Mouse (Mus musculus): ENCODE results near the gene Mrpl45. TPM values are rescaled to one million over a fixed set of nuclear protein-coding genes. Genes with fewer than 3 reads are reported as not detected.
"Not testable (repeated sequence)": the region's sequence is repeated elsewhere in the genome, so short reads cannot be mapped to it uniquely, and the experiment has no call there.

Gene Mrpl45
- polyA plus RNA-seq, 1 experiment from 2014 or later = 58.4 TPM

DNA sequence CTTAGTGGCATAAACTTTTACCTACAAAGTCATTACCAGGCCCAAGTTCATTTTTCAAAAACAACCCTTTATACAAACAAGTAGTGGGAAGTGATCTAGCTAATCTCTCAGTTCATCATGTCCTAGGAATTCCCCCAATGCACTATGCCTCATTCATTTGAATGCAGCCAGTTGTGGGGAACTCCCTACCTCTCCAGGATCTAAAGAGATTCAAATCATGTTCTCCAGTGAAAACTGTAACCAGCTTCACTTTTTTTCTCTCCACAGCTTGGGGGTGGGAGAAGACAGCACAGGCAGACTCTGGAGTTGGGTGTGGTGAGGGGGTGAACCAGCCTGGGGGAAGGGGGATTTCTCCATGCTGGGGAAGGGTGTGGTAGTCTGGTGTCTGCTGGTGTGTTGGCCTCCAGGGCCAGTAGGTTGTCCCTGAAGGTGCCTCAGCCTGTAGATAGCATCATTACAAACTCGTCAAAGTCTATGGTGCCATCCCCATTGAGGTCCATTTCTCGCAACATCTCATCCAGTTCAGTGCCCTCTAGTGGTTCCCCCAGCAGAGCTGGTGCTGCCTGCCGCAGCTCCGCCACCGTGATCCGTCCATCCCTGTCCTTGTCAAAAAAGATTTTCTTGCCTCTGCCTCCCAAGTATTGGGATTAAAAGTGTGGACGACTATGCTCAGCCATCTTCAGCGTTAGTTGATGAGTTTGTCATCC is 6.5 kb downstream of the Mrpl45 start:
- peaks cover 52% of the 10 kb centered on the region for H3K36me3 ChIP-seq (ENCODE audit: control insufficient read depth, insufficient read depth, low read length)
- not testable (repeated sequence) for H3K4me3 ChIP-seq (ENCODE audit: low read length); ATAC-seq (ENCODE audit: low FRiP score, low TSS enrichment); H3K4me2 ChIP-seq (replicated peaks; ENCODE audit: low read depth, low read length); H3K9ac ChIP-seq (ENCODE audit: low read depth, low read length); H3K27me3 ChIP-seq (ENCODE audit: control insufficient read depth, insufficient read depth, low read length); H3K27ac ChIP-seq (ENCODE audit: low read depth, low read length); H3K4me1 ChIP-seq (ENCODE audit: control insufficient read depth, insufficient read depth, low read length); H3K9me3 ChIP-seq (ENCODE audit: control insufficient read depth, low read length)
- WGBS = 85% methylated on average over 8 of the region's 8 CpGs

GRCm38 (mm10) chr11:97325224-97325623 is 9.7 kb downstream of the Mrpl45 start:
- H3K4me3 ChIP-seq (ENCODE audit: low read length) = no peak overlapping the region
- no peaks in the 10 kb centered on the region for H3K4me1 ChIP-seq (ENCODE audit: control insufficient read depth, insufficient read depth, low read length)
- H3K27me3 ChIP-seq (ENCODE audit: control insufficient read depth, insufficient read depth, low read length) = no peaks in the 10 kb centered on the region
- peaks cover 58% of the 10 kb centered on the region for H3K36me3 ChIP-seq (ENCODE audit: control insufficient read depth, insufficient read depth, low read length)
- no peak for ATAC-seq (ENCODE audit: low FRiP score, low TSS enrichment)
- no peak overlapping the region for H3K27ac ChIP-seq (ENCODE audit: low read depth, low read length)
- WGBS = 70% methylated on average over 1 of the region's 1 CpGs
- H3K9me3 ChIP-seq (ENCODE audit: control insufficient read depth, low read length) = no peaks in the 10 kb centered on the region
- no peak overlapping the region for H3K4me2 ChIP-seq (replicated peaks; ENCODE audit: low read depth, low read length)
- no peak overlapping the region for H3K9ac ChIP-seq (ENCODE audit: low read depth, low read length)

DNA sequence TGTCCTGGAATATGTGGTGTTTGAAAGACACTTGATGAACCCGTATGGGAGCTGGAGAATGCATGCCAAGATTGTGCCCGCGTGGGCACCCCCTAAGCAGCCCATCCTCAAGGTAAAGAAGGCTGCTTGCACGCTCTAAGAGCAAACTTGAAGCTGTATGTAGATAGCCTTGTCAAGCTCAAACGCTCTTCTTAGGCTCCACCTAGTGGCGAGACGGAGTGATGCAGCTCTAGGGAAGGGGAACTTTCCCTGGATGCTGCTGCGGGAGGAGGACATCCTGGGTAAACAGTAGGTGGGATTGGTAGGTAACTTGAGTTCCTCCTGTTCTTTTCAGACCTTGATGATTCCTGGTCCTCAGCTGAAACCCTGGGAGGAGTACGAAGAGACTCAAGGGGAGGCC is 12.6 kb downstream of the Mrpl45 start:
- H3K27me3 ChIP-seq (ENCODE audit: control insufficient read depth, insufficient read depth, low read length) = no peaks in the 10 kb centered on the region
- H3K9ac ChIP-seq (ENCODE audit: low read depth, low read length) = no peak overlapping the region
- no peak overlapping the region for H3K4me2 ChIP-seq (replicated peaks; ENCODE audit: low read depth, low read length)
- H3K4me1 ChIP-seq (ENCODE audit: control insufficient read depth, insufficient read depth, low read length) = no peaks in the 10 kb centered on the region
- no peak overlapping the region for H3K4me3 ChIP-seq (ENCODE audit: low read length)
- no peak for ATAC-seq (ENCODE audit: low FRiP score, low TSS enrichment)
- H3K9me3 ChIP-seq (ENCODE audit: control insufficient read depth, low read length) = no peaks in the 10 kb centered on the region
- no peak overlapping the region for H3K27ac ChIP-seq (ENCODE audit: low read depth, low read length)
- WGBS = 29% methylated on average over 9 of the region's 9 CpGs
- H3K36me3 ChIP-seq (ENCODE audit: control insufficient read depth, insufficient read depth, low read length) = peaks cover 54% of the 10 kb centered on the region

DNA sequence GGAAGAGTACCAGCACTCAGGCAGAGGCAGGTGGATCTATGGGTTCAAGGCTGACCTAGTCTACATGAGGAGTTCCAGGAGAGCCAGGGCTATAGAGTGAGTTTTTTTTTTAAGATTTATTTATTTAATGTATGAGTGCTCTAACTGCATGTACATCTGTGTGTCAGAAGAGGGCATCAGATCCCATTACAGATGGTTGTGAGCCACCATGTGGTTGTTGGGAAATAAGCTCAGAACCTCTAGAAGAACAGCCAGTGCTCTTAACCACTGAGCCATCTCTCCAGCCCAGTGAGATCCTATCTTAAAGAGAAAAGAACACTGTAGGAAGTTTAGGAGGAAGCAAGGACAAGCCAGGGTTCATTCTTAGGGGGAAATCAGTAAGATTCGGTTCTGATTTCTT is 14.8 kb downstream of the Mrpl45 start:
- no peak for ATAC-seq (ENCODE audit: low FRiP score, low TSS enrichment)
- no peaks in the 10 kb centered on the region for H3K27me3 ChIP-seq (ENCODE audit: control insufficient read depth, insufficient read depth, low read length)
- peaks cover 36% of the 10 kb centered on the region for H3K36me3 ChIP-seq (ENCODE audit: control insufficient read depth, insufficient read depth, low read length)
- no peak overlapping the region for H3K9ac ChIP-seq (ENCODE audit: low read depth, low read length)
- no peak overlapping the region for H3K4me2 ChIP-seq (replicated peaks; ENCODE audit: low read depth, low read length)
- no peak overlapping the region for H3K27ac ChIP-seq (ENCODE audit: low read depth, low read length)
- H3K9me3 ChIP-seq (ENCODE audit: control insufficient read depth, low read length) = no peaks in the 10 kb centered on the region
- no peaks in the 10 kb centered on the region for H3K4me1 ChIP-seq (ENCODE audit: control insufficient read depth, insufficient read depth, low read length)
- 84% methylated on average over 1 of the region's 1 CpGs for WGBS
- H3K4me3 ChIP-seq (ENCODE audit: low read length) = no peak overlapping the region

- Histone ChIP-seq H3K9me3 (ENCODE audit: control insufficient read depth, low read length) (no peaks in the 10 kb centered on the region), H3K9ac (ENCODE audit: low read depth, low read length) (no peak overlapping the region), H3K36me3 (ENCODE audit: control insufficient read depth, insufficient read depth, low read length) (peaks cover 26% of the 10 kb centered on the region), H3K4me1 (ENCODE audit: control insufficient read depth, insufficient read depth, low read length) (no peaks in the 10 kb centered on the region), H3K27ac (ENCODE audit: low read depth, low read length) (no peak overlapping the region), H3K4me2 (replicated peaks; ENCODE audit: low read depth, low read length) (no peak overlapping the region), H3K4me3 (ENCODE audit: low read length) (no peak overlapping the region), H3K27me3 (ENCODE audit: control insufficient read depth, insufficient read depth, low read length) (no peaks in the 10 kb centered on the region)
- no peak for ATAC-seq (ENCODE audit: low FRiP score, low TSS enrichment)
- WGBS = 86% methylated on average over 12 of the region's 12 CpGs
Measured at GRCm38 (mm10) chr11:97331231-97332190, 16.0 kb downstream of the Mrpl45 start.

- Histone ChIP-seq H3K27ac (ENCODE audit: low read depth, low read length) (no peak overlapping the region), H3K4me1 (ENCODE audit: control insufficient read depth, insufficient read depth, low read length) (no peaks in the 10 kb centered on the region), H3K4me2 (replicated peaks; ENCODE audit: low read depth, low read length) (no peak overlapping the region), H3K4me3 (ENCODE audit: low read length) (no peak overlapping the region), H3K27me3 (ENCODE audit: control insufficient read depth, insufficient read depth, low read length) (no peaks in the 10 kb centered on the region; the same call in 1 of the 2 replicates), H3K36me3 (ENCODE audit: control insufficient read depth, insufficient read depth, low read length) (peaks cover 16% of the 10 kb centered on the region; the same call in 1 of the 2 replicates), H3K9ac (ENCODE audit: low read depth, low read length) (no peak overlapping the region), H3K9me3 (ENCODE audit: control insufficient read depth, low read length) (no peaks in the 10 kb centered on the region)
- no peak for ATAC-seq (ENCODE audit: low FRiP score, low TSS enrichment)
- 45% methylated on average over 9 of the region's 9 CpGs for WGBS
Measured at GRCm38 (mm10) chr11:97333044-97333443, 17.5 kb downstream of the Mrpl45 start.

GRCm38 (mm10) chr11:97333896-97334295 is 18.4 kb downstream of the Mrpl45 start:
- Histone ChIP-seq H3K27ac (ENCODE audit: low read depth, low read length) (no peak overlapping the region), H3K4me2 (replicated peaks; ENCODE audit: low read depth, low read length) (no peak overlapping the region), H3K9ac (ENCODE audit: low read depth, low read length) (no peak overlapping the region), H3K9me3 (ENCODE audit: control insufficient read depth, low read length) (no peaks in the 10 kb centered on the region), H3K4me1 (ENCODE audit: control insufficient read depth, insufficient read depth, low read length) (no peaks in the 10 kb centered on the region), H3K27me3 (ENCODE audit: control insufficient read depth, insufficient read depth, low read length) (peaks cover 3% of the 10 kb centered on the region; the same call in 1 of the 2 replicates), H3K36me3 (ENCODE audit: control insufficient read depth, insufficient read depth, low read length) (peaks cover 12% of the 10 kb centered on the region; the same call in 1 of the 2 replicates), H3K4me3 (ENCODE audit: low read length) (no peak overlapping the region)
- 49% methylated on average over 1 of the region's 1 CpGs for WGBS
- ATAC-seq (ENCODE audit: low FRiP score, low TSS enrichment) = no peak

DNA sequence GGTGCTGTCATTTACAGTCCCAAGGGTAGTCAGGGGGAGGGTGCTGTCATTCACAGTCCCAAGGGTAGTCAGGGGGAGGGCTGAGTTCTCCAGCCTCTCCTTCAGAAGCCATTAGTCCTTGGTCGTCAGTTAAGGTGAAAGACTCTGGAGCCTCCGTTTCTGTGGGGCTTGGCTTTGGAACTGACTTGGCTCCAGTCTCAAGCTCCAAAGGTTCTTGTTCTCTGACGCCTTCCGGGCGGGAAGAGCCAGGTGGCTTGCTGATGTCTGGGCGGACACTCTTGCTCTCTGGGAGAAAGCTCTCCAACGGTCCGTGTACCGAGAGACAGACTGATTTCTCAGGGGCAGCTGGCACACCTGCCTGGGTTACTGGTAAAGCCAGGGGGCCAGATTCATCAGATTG is 18.9 kb downstream of the Mrpl45 start:
- Histone ChIP-seq H3K4me3 (ENCODE audit: low read length) (no peak overlapping the region), H3K9me3 (ENCODE audit: control insufficient read depth, low read length) (no peaks in the 10 kb centered on the region), H3K9ac (ENCODE audit: low read depth, low read length) (no peak overlapping the region), H3K27me3 (ENCODE audit: control insufficient read depth, insufficient read depth, low read length) (peaks cover 4% of the 10 kb centered on the region; the same call in 1 of the 2 replicates), H3K4me2 (replicated peaks; ENCODE audit: low read depth, low read length) (no peak overlapping the region), H3K36me3 (ENCODE audit: control insufficient read depth, insufficient read depth, low read length) (peaks cover 7% of the 10 kb centered on the region; the same call in 1 of the 2 replicates), H3K4me1 (ENCODE audit: control insufficient read depth, insufficient read depth, low read length) (no peaks in the 10 kb centered on the region), H3K27ac (ENCODE audit: low read depth, low read length) (no peak overlapping the region)
- no peak for ATAC-seq (ENCODE audit: low FRiP score, low TSS enrichment)
- WGBS = 84% methylated on average over 9 of the region's 9 CpGs

- no peaks in the 10 kb centered on the region for H3K9me3 ChIP-seq (ENCODE audit: control insufficient read depth, low read length)
- no peak overlapping the region for H3K4me2 ChIP-seq (replicated peaks; ENCODE audit: low read depth, low read length)
- H3K36me3 ChIP-seq (ENCODE audit: control insufficient read depth, insufficient read depth, low read length) = 0 out of 2 replicates have a peak, but pooled peaks cover 6% of the 10 kb centered on the region
- peaks cover 4% of the 10 kb centered on the region; the same call in 1 of the 2 replicates for H3K27me3 ChIP-seq (ENCODE audit: control insufficient read depth, insufficient read depth, low read length)
- H3K4me3 ChIP-seq (ENCODE audit: low read length) = no peak overlapping the region
- H3K27ac ChIP-seq (ENCODE audit: low read depth, low read length) = no peak overlapping the region
- H3K4me1 ChIP-seq (ENCODE audit: control insufficient read depth, insufficient read depth, low read length) = no peaks in the 10 kb centered on the region
- no peak for ATAC-seq (ENCODE audit: low FRiP score, low TSS enrichment)
- 35% methylated on average over 6 of the region's 6 CpGs for WGBS
- no peak overlapping the region for H3K9ac ChIP-seq (ENCODE audit: low read depth, low read length)
Measured at GRCm38 (mm10) chr11:97336238-97336637, 20.7 kb downstream of the Mrpl45 start.
